Mouse (Mus musculus) erythroblast, embryonic 14.5 days (primary cell): ENCODE results near the gene Smim12. TPM values are rescaled to one million over a fixed set of nuclear protein-coding genes. Genes with fewer than 3 reads are reported as not detected.

ENCODE experiments used
- H3K27me3 ChIP-seq: 2 replicates; pipeline ENCODE4 v1.6.1; 2012; ENCODE audit warnings: inconsistent platforms; ENCODE audit not compliant: control insufficient read depth
- H3K36me3 ChIP-seq: 2 replicates; pipeline ENCODE4 v1.6.1; 2012; ENCODE audit warnings: mild to moderate bottlenecking, inconsistent platforms; ENCODE audit not compliant: control insufficient read depth
- H3K4me1 ChIP-seq: 2 replicates; pipeline ENCODE4 v1.6.1; 2012; ENCODE audit warnings: inconsistent platforms; ENCODE audit not compliant: control insufficient read depth
- H3K4me3 ChIP-seq: replicated peaks from 2 replicates; pipeline ENCODE3; 2012; ENCODE audit warnings: moderate library complexity, mild to moderate bottlenecking, inconsistent platforms
- H3K9me3 ChIP-seq: 2 replicates; pipeline ENCODE4 v1.6.1; 2012; ENCODE audit warnings: low read length, inconsistent platforms, mixed read lengths; ENCODE audit not compliant: control insufficient read depth
- GATA1 ChIP-seq: IDR thresholded peaks from 2 replicates; pipeline ENCODE4 v1.6.1; 2012; ENCODE audit warnings: low read length, inconsistent platforms, mixed read lengths
- TAL1 ChIP-seq: IDR thresholded peaks from 3 replicates; pipeline ENCODE4 v1.6.1; 2012; ENCODE audit warnings: low read length, inconsistent platforms, mixed read lengths
- polyA plus RNA-seq: library from polyadenylated mRNA; stranded (reverse); fragments of >175 nt; gene quantifications from 2 replicates; pipeline ENCODE4 v1.2.3, GENCODE M21; 2012

Smim12 gene
- 2.9 and 4.0 TPM in 2 replicates for polyA plus RNA-seq

GRCm38 (mm10) chr4:127243552-127243951, at the start of gene Smim12:
Gene Smim12, plus strand, starts transcription at chr4:127243784.
- no peaks in the 10 kb centered on the region for H3K27me3 ChIP-seq
- H3K36me3 ChIP-seq, result peaks cover 20% of the 10 kb centered on the region
- no peaks in the 10 kb centered on the region for H3K9me3 ChIP-seq
- TF ChIP-seq GATA1, result no peak
- TF ChIP-seq TAL1, result no peak
- H3K4me3 ChIP-seq, result peak within 1 kb of the TSS; percentile 84
- peaks cover 26% of the 10 kb centered on the region for H3K4me1 ChIP-seq

GRCm38 (mm10) chr4:127194477-127195269, 48.9 kb upstream of the Smim12 start:
- H3K36me3 ChIP-seq, result no peaks in the 10 kb centered on the region
- TF ChIP-seq TAL1, result no peak
- TF ChIP-seq GATA1, result no peak
- H3K4me3 ChIP-seq, result no peak overlapping the region
- H3K4me1 ChIP-seq, result no peaks in the 10 kb centered on the region
- no peaks in the 10 kb centered on the region for H3K27me3 ChIP-seq
- no peaks in the 10 kb centered on the region for H3K9me3 ChIP-seq

GRCm38 (mm10) chr4:127198609-127199008, 45.0 kb upstream of the Smim12 start:
- no peaks in the 10 kb centered on the region for H3K9me3 ChIP-seq
- TF ChIP-seq TAL1 (no peak), GATA1 (no peak)
- H3K4me1 ChIP-seq, result no peaks in the 10 kb centered on the region
- no peaks in the 10 kb centered on the region for H3K27me3 ChIP-seq
- no peak overlapping the region for H3K4me3 ChIP-seq
- H3K36me3 ChIP-seq, result no peaks in the 10 kb centered on the region

GRCm38 (mm10) chr4:127199406-127199805, 44.2 kb upstream of the Smim12 start:
- Histone ChIP-seq H3K36me3 (no peaks in the 10 kb centered on the region), H3K9me3 (no peaks in the 10 kb centered on the region), H3K4me3 (no peak overlapping the region), H3K4me1 (no peaks in the 10 kb centered on the region), H3K27me3 (no peaks in the 10 kb centered on the region)
- TF ChIP-seq TAL1 (no peak), GATA1 (no peak)

GRCm38 (mm10) chr4:127200164-127200722, 43.3 kb upstream of the Smim12 start:
- TF ChIP-seq GATA1 (no peak), TAL1 (no peak)
- no peaks in the 10 kb centered on the region for H3K9me3 ChIP-seq
- no peaks in the 10 kb centered on the region for H3K27me3 ChIP-seq
- no peaks in the 10 kb centered on the region for H3K4me1 ChIP-seq
- H3K4me3 ChIP-seq, result no peak overlapping the region
- no peaks in the 10 kb centered on the region for H3K36me3 ChIP-seq

GRCm38 (mm10) chr4:127200769-127201617, 42.6 kb upstream of the Smim12 start:
- Histone ChIP-seq H3K4me1 (no peaks in the 10 kb centered on the region), H3K27me3 (no peaks in the 10 kb centered on the region), H3K36me3 (no peaks in the 10 kb centered on the region), H3K4me3 (no peak overlapping the region), H3K9me3 (no peaks in the 10 kb centered on the region)
- TF ChIP-seq GATA1 (no peak), TAL1 (no peak)

GRCm38 (mm10) chr4:127203081-127203480, 40.5 kb upstream of the Smim12 start:
- no peak overlapping the region for H3K4me3 ChIP-seq
- H3K9me3 ChIP-seq, result no peaks in the 10 kb centered on the region
- TF ChIP-seq TAL1, result no peak
- TF ChIP-seq GATA1, result no peak
- no peaks in the 10 kb centered on the region for H3K27me3 ChIP-seq
- H3K4me1 ChIP-seq, result no peaks in the 10 kb centered on the region
- H3K36me3 ChIP-seq, result no peaks in the 10 kb centered on the region

- Histone ChIP-seq H3K9me3 (no peaks in the 10 kb centered on the region), H3K4me3 (no peak overlapping the region), H3K4me1 (no peaks in the 10 kb centered on the region), H3K27me3 (peaks cover 14% of the 10 kb centered on the region), H3K36me3 (no peaks in the 10 kb centered on the region)
- TF ChIP-seq TAL1 (no peak), GATA1 (no peak)
Observed at GRCm38 (mm10) chr4:127211318-127211717, 32.3 kb upstream of the Smim12 start.

- no peaks in the 10 kb centered on the region for H3K36me3 ChIP-seq
- no peak overlapping the region for H3K4me3 ChIP-seq
- TF ChIP-seq GATA1, result no peak
- no peak for TF ChIP-seq TAL1
- peaks cover 14% of the 10 kb centered on the region for H3K27me3 ChIP-seq
- H3K4me1 ChIP-seq, result no peaks in the 10 kb centered on the region
- H3K9me3 ChIP-seq, result no peaks in the 10 kb centered on the region
Observed at GRCm38 (mm10) chr4:127214510-127214909, 29.1 kb upstream of the Smim12 start.
